Mouse (Mus musculus) left cerebral cortex, postnatal 14 days (tissue): ENCODE measurements around the gene Ramp1. TPM values are rescaled to one million over a fixed set of nuclear protein-coding genes. Genes with fewer than 3 reads are reported as not detected.
A peak's percentile ranks its signal among the peaks of the same experiment; 100 is the strongest.

Experiments used
- DNase-seq, 2 experiments: peaks; one replicate each; pipeline ENCODE4 v3.0.0; 2021 to 2022; ENCODE audit warnings: low spot score in 2 of 2, mixed read lengths in 1 of 2
- intact Hi-C: fragments of 180-260 bp; cut with DNase I; formaldehyde crosslinking; loops from one replicate; pipeline ENCODE4 v1.15.1; 2025
- total RNA-seq, 2 experiments: library from RNA; stranded (reverse); gene quantifications; 2 replicates each; pipeline ENCODE4 v1.2.3; 2021

The Ramp1 gene
- total RNA-seq, 2 experiments from 2014 or later: 48.3 to 48.8 TPM

- DNase-seq: no peak
- intact Hi-C loops: no loop called here
These were observed 47.9 kb downstream of the Ramp1 start for GRCm38 (mm10) chr1:91227381-91228054.

GRCm38 (mm10) chr1:91231142-91231541, 51.5 kb downstream of the Ramp1 start:
- no peak for DNase-seq
- intact Hi-C loops: no loop called here

GRCm38 (mm10) chr1:91231896-91232295, 52.3 kb downstream of the Ramp1 start:
- no peak for DNase-seq
- intact Hi-C loops: no loop called here

- DNase-seq: no peak
- intact Hi-C loops: loop anchor here (5.0 kb wide), 1 partner anchor 263 kb away; no protein-coding TSS in a partner anchor
These were observed 55.8 kb downstream of the Ramp1 start for GRCm38 (mm10) chr1:91235395-91235794.

- intact Hi-C loops: loop anchor here (5.0 kb wide), 1 partner anchor 265 kb away; no protein-coding TSS in a partner anchor
- DNase-seq: no peak
These were observed 58.1 kb downstream of the Ramp1 start for GRCm38 (mm10) chr1:91237676-91238075.

- intact Hi-C loops: loop anchor here (1.0 to 5.0 kb wide), 2 partner anchors 60 to 267 kb away; partner anchors contain the start of gene Ramp1
- DNase-seq: peak in 1 of 2 experiments; percentile 72
These were observed 59.5 kb downstream of the Ramp1 start for GRCm38 (mm10) chr1:91239112-91239511.

- intact Hi-C loops: loop anchor here (1.0 to 5.0 kb wide), 2 partner anchors 60 to 267 kb away; partner anchors contain the start of gene Ramp1
- no peak for DNase-seq
These were observed 60.2 kb downstream of the Ramp1 start for GRCm38 (mm10) chr1:91239800-91240199.

- intact Hi-C loops: no loop called here
- DNase-seq: no peak
These were observed 61.1 kb downstream of the Ramp1 start for GRCm38 (mm10) chr1:91240685-91241084.

- no peak for DNase-seq
- intact Hi-C loops: no loop called here
These were observed 61.6 kb downstream of the Ramp1 start for GRCm38 (mm10) chr1:91241249-91241648.

GRCm38 (mm10) chr1:91248242-91248641, 68.6 kb downstream of the Ramp1 start:
- intact Hi-C loops: no loop called here
- DNase-seq: no peak

- intact Hi-C loops: no loop called here
- DNase-seq: no peak
These were observed 69.3 kb downstream of the Ramp1 start for GRCm38 (mm10) chr1:91248970-91249369.

GRCm38 (mm10) chr1:91249564-91250414, 70.2 kb downstream of the Ramp1 start, which contains the start of gene Ube2f:
Gene Ube2f, plus strand, starts transcription at chr1:91250304.
- peak; percentile 97 to 99 for DNase-seq
- intact Hi-C loops: no loop called here

GRCm38 (mm10) chr1:91250415-91251147, 71.0 kb downstream of the Ramp1 start:
- intact Hi-C loops: no loop called here
- DNase-seq: no peak

- DNase-seq: no peak
- intact Hi-C loops: no loop called here
These were observed 71.6 kb downstream of the Ramp1 start for GRCm38 (mm10) chr1:91251148-91251650.

GRCm38 (mm10) chr1:91251927-91252326, 72.3 kb downstream of the Ramp1 start:
- no peak for DNase-seq
- intact Hi-C loops: no loop called here

GRCm38 (mm10) chr1:91257918-91258317, 78.3 kb downstream of the Ramp1 start:
- intact Hi-C loops: no loop called here
- no peak for DNase-seq

GRCm38 (mm10) chr1:91259794-91260193, 80.2 kb downstream of the Ramp1 start:
- no peak for DNase-seq
- intact Hi-C loops: no loop called here

- intact Hi-C loops: no loop called here
- no peak for DNase-seq
These were observed 82.9 kb downstream of the Ramp1 start for GRCm38 (mm10) chr1:91262508-91262907.

- intact Hi-C loops: no loop called here
These were observed 92.6 kb downstream of the Ramp1 start for GRCm38 (mm10) chr1:91272260-91272659.

More at GRCm38 (mm10) chr1:91272260-91272659, 92.6 kb downstream of the Ramp1 start:
- no peak for DNase-seq
